Mouse (Mus musculus) kidney, adult 2 months (tissue): Measurements from ENCODE around the gene Atp5b.

Experiments
- CTCF ChIP-seq: fragments of 200-500 bp; conservative IDR thresholded peaks from 2 replicates; pipeline ENCODE4 v1.5.1; 2011; ENCODE audit warnings: low read depth, mild to moderate bottlenecking, control low read depth, low read length, moderate library complexity, mixed read lengths; ENCODE audit not compliant: insufficient read depth, insufficient read length
- POLR2A ChIP-seq: fragments of 200-500 bp; IDR thresholded peaks from one replicate; pipeline ENCODE4 v1.6.1; 2011; ENCODE audit warnings: low read depth, low read length, control low read depth

- TF ChIP-seq CTCF = no peak
- TF ChIP-seq POLR2A = no peak
Observed at GRCm38 (mm10) chr10:128036746-128037425, 46.2 kb upstream of the Atp5b start.
